In the genomic region with DNA sequence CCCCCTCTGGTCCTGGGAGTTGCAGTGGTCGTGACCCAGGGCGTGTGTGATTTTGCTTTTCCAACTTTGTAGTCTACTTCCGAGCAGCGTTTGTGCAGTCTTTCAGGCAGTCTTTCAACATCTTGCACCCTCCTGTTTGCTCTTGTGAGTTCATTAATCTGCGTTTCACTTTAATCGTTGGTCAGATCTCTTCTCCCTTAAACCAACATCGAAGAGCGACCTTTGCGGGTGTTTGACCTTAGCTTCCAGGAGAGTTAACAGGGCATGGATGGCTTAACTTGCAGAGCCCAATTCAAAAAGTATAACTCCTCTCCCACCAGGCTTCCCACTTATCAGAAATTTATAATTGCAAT, we compare ENCODE assay signal across 8 mouse cellular contexts. TPM values are rescaled to one million over a fixed set of nuclear protein-coding genes. Genes with fewer than 3 reads are reported as not detected.
DNase-seq lines count a peak whose midpoint lies in the region; ATAC-seq and TF ChIP-seq lines count a peak whose summit lies in the region.

No protein-coding gene starts in this region.

- no peak for TF ChIP-seq CTCF in layer of hippocampus, adult 2 months (conservative IDR thresholded peaks at IDR 0.05)

- H3K27me3 ChIP-seq in embryonic facial prominence, embryonic 12.5 days: no peaks in the 10 kb centered on the region
- no peaks in the 10 kb centered on the region for H3K27me3 ChIP-seq in intestine, embryonic 14.5 days (replicated peaks; ENCODE audit: control insufficient read depth, insufficient read depth, low read length)
- H3K27me3 ChIP-seq in myocyte (ENCODE audit: control insufficient read depth, insufficient read depth, insufficient read length): no peaks in the 10 kb centered on the region

- H3K79me2 ChIP-seq in myocyte (ENCODE audit: control insufficient read depth, insufficient read depth): peaks cover 5% of the 10 kb centered on the region

- H3K4me1 ChIP-seq in embryonic facial prominence, embryonic 12.5 days: peaks cover 3% of the 10 kb centered on the region; the same call in 1 of the 2 replicates
- no peaks in the 10 kb centered on the region for H3K4me1 ChIP-seq in intestine, embryonic 14.5 days (replicated peaks; ENCODE audit: control insufficient read depth, insufficient read depth, low read length)

- H3K4me3 ChIP-seq in layer of hippocampus, adult 2 months: peak overlapping the region; percentile 82
- H3K4me3 ChIP-seq in embryonic facial prominence, embryonic 12.5 days: peak overlapping the region; percentile 57
- peak overlapping the region; percentile 47 for H3K4me3 ChIP-seq in intestine, embryonic 14.5 days (ENCODE audit: low read depth, low read length)
- peak overlapping the region; percentile 49 for H3K4me3 ChIP-seq in myocyte

- no peak for DNase-seq in layer of hippocampus, adult 2 months (ENCODE audit: low spot score in 2 of 2)
- DNase-seq in layer of hippocampus, postnatal 36 days: no peak
- DNase-seq in intestine, embryonic 14.5 days (ENCODE audit: low spot score): no peak
- DNase-seq in gastrocnemius, postnatal 14 days: no peak
- DNase-seq in spleen, postnatal 4 days (ENCODE audit: low spot score in 2 of 2): no peak
- DNase-seq in layer of hippocampus, postnatal 10 days (ENCODE audit: low spot score in 2 of 2): no peak

- TF ChIP-seq POLR2A in myocyte (IDR thresholded peaks at IDR 0.05; ENCODE audit: insufficient read length, low read depth): no peak

- H3K36me3 ChIP-seq in embryonic facial prominence, embryonic 12.5 days: no peaks in the 10 kb centered on the region
- no peaks in the 10 kb centered on the region for H3K36me3 ChIP-seq in intestine, embryonic 14.5 days (ENCODE audit: control insufficient read depth, insufficient read depth, low read length)
- no peaks in the 10 kb centered on the region for H3K36me3 ChIP-seq in myocyte (ENCODE audit: control insufficient read depth, insufficient read depth)

- 0% methylated on average over 9 of the region's 9 CpGs for WGBS in embryonic facial prominence, embryonic 12.5 days
- under 1% methylated on average over 9 of the region's 9 CpGs for WGBS in intestine, embryonic 14.5 days

- intact Hi-C loops in gastrocnemius, postnatal 14 days (cut with DNase I; ENCODE audit: low total_unique reads): no loop called here

- peak overlapping the region; percentile 53 for H3ac ChIP-seq in myocyte (ENCODE audit: control insufficient read depth, insufficient read length)

- H3K9me3 ChIP-seq in embryonic facial prominence, embryonic 12.5 days: no peaks in the 10 kb centered on the region
- H3K9me3 ChIP-seq in intestine, embryonic 14.5 days (ENCODE audit: control insufficient read depth, low read length): no peaks in the 10 kb centered on the region

- H3K4me2 ChIP-seq in embryonic facial prominence, embryonic 12.5 days (replicated peaks): peak overlapping the region; percentile 52
- H3K4me2 ChIP-seq in intestine, embryonic 14.5 days (ENCODE audit: low read length): peak overlapping the region; percentile 67
- peak overlapping the region; percentile 64 for H3K4me2 ChIP-seq in myocyte (ENCODE audit: low read depth)

- no peak for ATAC-seq in embryonic facial prominence, embryonic 12.5 days (ENCODE audit: insufficient number of reproducible peaks, insufficient read depth, low FRiP score, low TSS enrichment)
- ATAC-seq in intestine, embryonic 14.5 days (replicated peaks; ENCODE audit: low FRiP score, low TSS enrichment, low read depth): no peak; the same call in 1 of the 2 replicates

- H3K27ac ChIP-seq in layer of hippocampus, adult 2 months: peak overlapping the region; percentile 98
- H3K27ac ChIP-seq in embryonic facial prominence, embryonic 12.5 days: peak overlapping the region; percentile 86
- H3K27ac ChIP-seq in intestine, embryonic 14.5 days (ENCODE audit: low read depth): peak overlapping the region; percentile 88

- peak overlapping the region; percentile 73 for H3K9ac ChIP-seq in embryonic facial prominence, embryonic 12.5 days
- peak overlapping the region; percentile 74 for H3K9ac ChIP-seq in intestine, embryonic 14.5 days (ENCODE audit: low read length)

TF ChIP-seq in myocyte, 11 proteins besides CTCF, POLR2A, EP300 and RAD21:
- TF ChIP-seq TCF3 (IDR thresholded peaks at IDR 0.05; ENCODE audit: insufficient read length, low read depth) (no peak), USF1 (IDR thresholded peaks at IDR 0.05; ENCODE audit: low read depth) (no peak), MAX (IDR thresholded peaks at IDR 0.05; ENCODE audit: low read depth) (no peak), POLR2AphosphoS2 (IDR thresholded peaks at IDR 0.05; ENCODE audit: insufficient read length, low read depth) (no peak), TCF12 (IDR thresholded peaks at IDR 0.05; ENCODE audit: insufficient read depth, poor library complexity, severe bottlenecking) (no peak), CEBPB (IDR thresholded peaks at IDR 0.05; ENCODE audit: insufficient read depth, poor library complexity, severe bottlenecking) (no peak), REST (IDR thresholded peaks at IDR 0.05; ENCODE audit: insufficient read depth, insufficient read length) (no peak)
TF ChIP-seq in myocyte: peak in this region for 0.

RNA-seq across cellular contexts. Expression of a gene that starts 0.8 kb away (rescaled TPM):
- 1 to 10 TPM; 6.7 to 7.4 TPM for total RNA-seq in layer of hippocampus, adult 2 months (2021)
- total RNA-seq in layer of hippocampus, postnatal 36 days (2021): 1 to 10 TPM; 5.9 to 7.9 TPM
- polyA plus RNA-seq in embryonic facial prominence, embryonic 12.5 days (2016; fragmentation: Nextera tagmentation; extraction: Ambion mirVana): 16.5 and 17.6 TPM in 2 replicates
- polyA plus RNA-seq in intestine, embryonic 14.5 days (2014; fragmentation: Nextera tagmentation; extraction: Ambion mirVana): 22.9 and 25.1 TPM in 2 replicates
- polyA plus RNA-seq in myocyte (2012; fragmentation: generic; extraction: Trizol): 5.9 TPM
- total RNA-seq in gastrocnemius, postnatal 14 days (2021): 10 to 100 TPM; 46.8 to 50.3 TPM
- 1 to 10 TPM; 8.5 to 8.8 TPM for total RNA-seq in layer of hippocampus, postnatal 10 days (2021)

Comparison
In these comparisons a context has a peak if more than half of its experiments do, and no peak if none do; other contexts are left out.
1. RNA of a gene that starts 0.8 kb away (total RNA-seq): 46.8 to 50.3 TPM in gastrocnemius, postnatal 14 days; 8.5 to 8.8 TPM in layer of hippocampus, postnatal 10 days, 5.9 to 7.9 TPM in layer of hippocampus, postnatal 36 days and 6.7 to 7.4 TPM in layer of hippocampus, adult 2 months; every median in the first group is over 4 times any median in the second.
2. Peak in every context shown above with its lines, with median percentiles within 50 percentile points of each other: H3K27ac ChIP-seq, H3K4me3 ChIP-seq and H3K4me2 ChIP-seq.